Mouse (Mus musculus) ES-E14 (cell line): ENCODE results near the gene Thap4.

Experiments used
- CHD2 ChIP-seq: IDR thresholded peaks from 2 replicates; pipeline ENCODE4 v1.6.1; 2014; ENCODE audit warnings: mild to moderate bottlenecking, low read depth, low read length, inconsistent platforms
- HCFC1 ChIP-seq: IDR thresholded peaks from 2 replicates; pipeline ENCODE4 v1.6.1; 2012; ENCODE audit warnings: low read length, inconsistent platforms, borderline replicate concordance; ENCODE audit not compliant: insufficient read depth
- MAFK ChIP-seq: IDR thresholded peaks from 2 replicates; pipeline ENCODE4 v1.6.1; 2014; ENCODE audit warnings: mild to moderate bottlenecking, low read depth, low read length, inconsistent platforms; ENCODE audit not compliant: insufficient read depth
- ZC3H11A ChIP-seq: IDR thresholded peaks from 2 replicates; pipeline ENCODE4 v1.6.1; 2012; ENCODE audit warnings: low read depth, mild to moderate bottlenecking, inconsistent platforms, low read length, borderline replicate concordance

GRCm38 (mm10) chr1:93694966-93695365 is 59.7 kb downstream of the Thap4 start:
- TF ChIP-seq MAFK (no peak), HCFC1 (no peak), CHD2 (no peak), ZC3H11A (no peak)
